Mouse (Mus musculus) embryonic facial prominence, embryonic 15.5 days (tissue): ENCODE measurements around the gene Metap2. TPM values are rescaled to one million over a fixed set of nuclear protein-coding genes. Genes with fewer than 3 reads are reported as not detected.
A peak's percentile ranks its signal among the peaks of the same experiment; 100 is the strongest.
"Not testable (repeated sequence)": the region's sequence is repeated elsewhere in the genome, so short reads cannot be mapped to it uniquely, and the experiment has no call there.

Experiments used
- ATAC-seq: fragments of 200-750 bp; cut with Nextera tagmentation; 2 replicates; pipeline ENCODE4 v1.8.0; 2017; ENCODE audit warnings: low read depth, moderate TSS enrichment; ENCODE audit not compliant: insufficient number of reproducible peaks, low FRiP score, low TSS enrichment
- H3K27ac ChIP-seq: fragments of 300-500 bp; sonication (generic); replicated peaks from 2 replicates; pipeline ENCODE4 v1.5.1; 2015; ENCODE audit warnings: mild to moderate bottlenecking, inconsistent platforms
- H3K27me3 ChIP-seq: fragments of 300-500 bp; sonication (generic); 2 replicates; pipeline ENCODE4 v1.6.1; 2015; ENCODE audit warnings: inconsistent platforms
- H3K36me3 ChIP-seq: fragments of 300-500 bp; sonication (generic); 2 replicates; pipeline ENCODE4 v1.6.1; 2015; ENCODE audit warnings: mild to moderate bottlenecking, inconsistent platforms
- H3K4me1 ChIP-seq: fragments of 300-500 bp; sonication (generic); 2 replicates; pipeline ENCODE4 v1.6.1; 2015; ENCODE audit warnings: inconsistent platforms
- H3K4me2 ChIP-seq: fragments of 300-500 bp; sonication (generic); replicated peaks from 2 replicates; pipeline ENCODE4 v1.6.1; 2015; ENCODE audit warnings: mild to moderate bottlenecking, inconsistent platforms
- H3K4me3 ChIP-seq: fragments of 300-500 bp; sonication (generic); replicated peaks from 2 replicates; pipeline ENCODE4 v1.5.1; 2015; ENCODE audit warnings: mild to moderate bottlenecking, inconsistent platforms
- H3K9ac ChIP-seq: fragments of 300-500 bp; sonication (generic); 2 replicates; pipeline ENCODE4 v1.6.1; 2015; ENCODE audit warnings: inconsistent platforms
- H3K9me3 ChIP-seq: fragments of 300-500 bp; sonication (generic); replicated peaks from 2 replicates; pipeline ENCODE4 v1.6.1; 2016; ENCODE audit warnings: inconsistent platforms
- WGBS: fragments of 180-500 bp; shearing (Covaris S2); methylation state at CpG from one replicate; pipeline ENCODE4 v1.1.7; 2015; 5-methylcytosine and 5-hydroxymethylcytosine counted together
- polyA plus RNA-seq: library from polyadenylated mRNA; unstranded; fragments of >200 nt; fragmentation: Nextera tagmentation; extraction: Ambion mirVana; gene quantifications from 2 replicates; pipeline ENCODE4 v1.2.1, GENCODE M21; 2015

Metap2 gene
- polyA plus RNA-seq, 1 experiment from 2014 or later, result 174 TPM

DNA sequence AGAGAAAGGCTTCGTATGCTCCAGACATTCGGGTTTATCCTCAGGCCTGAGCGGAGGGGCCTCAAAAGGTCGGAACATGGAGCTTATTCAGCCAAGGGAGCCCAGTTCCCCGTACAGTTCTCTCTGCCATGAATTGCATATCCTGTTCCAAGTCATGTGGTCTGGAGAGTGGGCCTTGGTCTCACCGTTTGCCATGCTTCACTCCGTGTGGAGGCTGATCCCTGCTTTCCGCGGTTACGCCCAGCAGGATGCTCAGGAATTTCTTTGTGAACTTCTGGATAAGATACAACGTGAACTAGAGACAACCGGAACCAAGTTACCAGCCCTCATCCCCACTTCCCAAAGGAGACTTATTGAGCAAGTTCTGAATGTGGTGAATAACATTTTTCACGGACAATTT is 50.2 kb downstream of the Metap2 start:
- Histone ChIP-seq H3K27me3 (no peaks in the 10 kb centered on the region), H3K4me1 (no peaks in the 10 kb centered on the region), H3K9me3 (0 out of 2 replicates have a peak, but pooled peaks cover 9% of the 10 kb centered on the region), H3K36me3 (peaks cover 5% of the 10 kb centered on the region; the same call in 1 of the 2 replicates), H3K4me3 (no peak overlapping the region), H3K9ac (no peak overlapping the region), H3K4me2 (no peak overlapping the region), H3K27ac (no peak overlapping the region)
- no peak for ATAC-seq
- 93% methylated on average over 13 of the region's 13 CpGs for WGBS

DNA sequence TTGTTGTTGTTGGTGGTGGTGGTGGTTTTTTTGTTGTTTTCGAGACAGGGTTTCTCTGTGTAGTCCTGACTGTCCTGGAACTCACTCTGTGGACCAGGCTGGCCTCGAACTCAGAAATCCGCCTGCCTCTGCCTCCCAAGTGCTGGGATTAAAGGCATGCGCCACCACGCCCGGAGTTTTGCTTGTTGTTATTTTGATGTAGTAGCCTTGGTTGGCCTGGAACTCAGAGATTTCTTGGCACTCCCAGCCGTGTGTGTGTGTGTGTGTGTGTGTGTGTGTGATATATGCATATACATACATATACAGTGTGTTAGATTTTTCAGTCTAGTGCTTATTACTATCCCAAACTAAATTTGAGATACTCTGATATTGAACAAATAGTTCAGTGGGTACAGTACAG is 61.8 kb downstream of the Metap2 start:
- H3K27ac ChIP-seq, H3K4me3 ChIP-seq: not testable (repeated sequence)
- H3K27me3 ChIP-seq, result peaks cover 40% of the 10 kb centered on the region

DNA sequence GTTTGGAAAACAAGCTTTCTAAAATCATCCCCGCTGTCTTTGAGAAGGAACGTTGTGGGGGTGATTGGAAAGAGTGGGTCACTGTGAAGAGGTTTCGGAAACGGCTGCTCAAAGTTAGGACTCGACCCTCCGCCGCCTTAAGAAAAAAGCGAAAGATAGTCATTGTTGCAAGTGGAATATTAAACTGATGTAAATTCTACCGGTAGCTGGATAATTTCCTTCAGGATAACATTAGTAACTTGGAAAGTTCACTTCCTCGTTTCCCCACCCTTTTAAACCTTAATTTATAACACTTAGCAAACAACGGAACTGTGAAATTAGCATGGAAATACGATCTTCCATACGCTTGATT is 62.5 kb downstream of the Metap2 start:
- ATAC-seq, result no peak
- H3K27me3 ChIP-seq, result peaks cover 40% of the 10 kb centered on the region
- H3K4me3 ChIP-seq, result peak overlapping the region; percentile 69

More for the DNA sequence above, 61.8 kb downstream of the Metap2 start:
- WGBS, result 88% methylated on average over 7 of the region's 7 CpGs
- not testable (repeated sequence) for ATAC-seq, H3K4me2 ChIP-seq, H3K9ac ChIP-seq, H3K36me3 ChIP-seq, H3K9me3 ChIP-seq
- H3K4me1 ChIP-seq, result peaks cover 22% of the 10 kb centered on the region

DNA sequence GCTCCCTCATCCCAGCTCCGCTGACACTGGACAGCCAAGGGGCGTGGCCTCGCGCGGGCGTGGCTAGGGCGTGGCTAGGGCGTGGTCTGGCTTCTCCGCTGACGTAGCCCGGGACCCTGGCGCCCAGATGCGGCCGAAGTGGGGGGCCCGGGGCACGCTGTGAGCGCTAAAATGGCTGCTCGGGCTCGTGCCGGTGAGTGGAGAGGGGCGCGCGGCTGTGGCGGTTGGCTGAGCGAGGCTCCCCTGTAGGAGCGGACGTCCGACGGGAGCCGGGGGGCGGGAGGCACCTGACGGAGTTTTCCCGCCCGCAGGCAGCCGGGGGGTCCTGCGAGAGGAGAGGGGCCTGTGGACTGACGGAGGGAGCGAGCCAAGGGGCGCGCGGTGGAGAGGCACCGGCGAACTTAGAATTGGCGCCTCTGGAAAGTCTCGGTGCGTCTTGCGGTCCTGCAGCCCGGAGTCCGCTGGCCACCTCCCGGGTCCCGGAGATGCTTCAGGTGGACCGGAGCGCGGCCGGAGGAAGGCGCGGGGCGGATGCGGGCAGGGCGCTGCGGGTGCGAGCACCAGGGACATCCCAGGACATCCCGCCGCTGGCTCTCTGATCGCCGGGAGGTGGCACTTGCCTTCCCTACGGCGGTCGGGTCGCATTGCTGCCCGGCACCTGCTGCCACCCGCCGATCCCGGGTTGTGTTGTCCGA is 63.0 kb downstream of the Metap2 start:
- Histone ChIP-seq H3K36me3 (no peaks in the 10 kb centered on the region), H3K4me1 (peaks cover 22% of the 10 kb centered on the region), H3K4me2 (peak overlapping the region; percentile 99), H3K4me3 (peak overlapping the region; percentile 69), H3K27ac (no peak overlapping the region), H3K27me3 (peaks cover 40% of the 10 kb centered on the region), H3K9ac (peak overlapping the region; percentile 44), H3K9me3 (no peaks in the 10 kb centered on the region)
- under 1% methylated on average over 75 of the region's 75 CpGs for WGBS
- peak; percentile 85; the same call in 1 of the 2 replicates for ATAC-seq

More for the DNA sequence above, 62.5 kb downstream of the Metap2 start:
- H3K4me2 ChIP-seq, result peak overlapping the region; percentile 99
- H3K9me3 ChIP-seq, result no peaks in the 10 kb centered on the region
- peak overlapping the region; percentile 44; the same call in 1 of the 2 replicates for H3K9ac ChIP-seq
- H3K27ac ChIP-seq, result no peak overlapping the region
- WGBS, result 4% methylated on average over 13 of the region's 13 CpGs
- peaks cover 22% of the 10 kb centered on the region for H3K4me1 ChIP-seq
- H3K36me3 ChIP-seq, result no peaks in the 10 kb centered on the region

DNA sequence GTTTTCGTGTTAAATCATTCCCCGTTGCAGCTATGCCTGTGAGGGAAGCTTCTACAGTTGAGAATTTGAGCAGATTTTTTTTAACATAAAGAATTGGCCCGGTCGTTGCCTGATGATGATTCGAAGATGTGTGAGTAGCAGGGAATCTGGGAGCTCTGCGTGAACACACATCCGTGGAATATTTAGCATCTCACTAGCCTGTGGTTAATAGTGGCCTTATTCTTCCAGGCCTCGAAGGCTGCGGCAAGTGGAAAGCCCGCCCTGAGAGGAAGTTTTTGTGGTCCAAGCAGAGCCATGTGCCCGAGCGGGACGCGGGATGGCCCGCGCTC is 63.6 kb downstream of the Metap2 start:
- peaks cover 40% of the 10 kb centered on the region for H3K27me3 ChIP-seq
- 0 out of 2 replicates have a peak, but pooled peaks have one; percentile 39 for ATAC-seq
- peak overlapping the region; percentile 44 for H3K9ac ChIP-seq

DNA sequence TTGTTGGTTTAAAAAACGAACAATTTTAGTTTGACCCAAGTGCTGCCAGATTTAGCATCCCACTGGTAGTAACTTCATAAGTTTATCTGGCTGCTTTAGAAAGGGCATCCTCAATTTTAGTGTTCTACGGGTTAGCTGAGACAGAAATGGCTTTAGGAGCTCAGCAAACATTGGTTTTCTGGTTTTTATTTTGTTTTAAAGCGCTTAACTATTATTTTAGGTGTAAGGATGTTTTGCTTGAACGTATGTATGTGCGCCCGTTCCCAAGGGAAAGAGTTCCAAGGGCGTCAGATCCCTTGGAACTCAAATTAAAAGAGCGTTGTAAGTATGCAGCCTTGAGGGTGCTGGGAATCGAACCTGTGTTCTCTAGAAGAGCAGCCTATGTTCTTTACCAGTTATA is 64.1 kb downstream of the Metap2 start:
- Histone ChIP-seq H3K27me3 (peaks cover 40% of the 10 kb centered on the region), H3K4me1 (peaks cover 22% of the 10 kb centered on the region), H3K9me3 (no peaks in the 10 kb centered on the region), H3K36me3 (no peaks in the 10 kb centered on the region), H3K4me3 (peak overlapping the region; percentile 69; the same call in 1 of the 2 replicates), H3K27ac (no peak overlapping the region), H3K9ac (no peak overlapping the region), H3K4me2 (peak overlapping the region; percentile 99)
- 28% methylated on average over 9 of the region's 9 CpGs for WGBS
- no peak for ATAC-seq

More for the DNA sequence above, 63.6 kb downstream of the Metap2 start:
- Histone ChIP-seq H3K4me1 (peaks cover 22% of the 10 kb centered on the region), H3K4me3 (peak overlapping the region; percentile 69), H3K9me3 (no peaks in the 10 kb centered on the region), H3K27ac (no peak overlapping the region), H3K4me2 (peak overlapping the region; percentile 99), H3K36me3 (no peaks in the 10 kb centered on the region)
- 1% methylated on average over 16 of the region's 16 CpGs for WGBS

DNA sequence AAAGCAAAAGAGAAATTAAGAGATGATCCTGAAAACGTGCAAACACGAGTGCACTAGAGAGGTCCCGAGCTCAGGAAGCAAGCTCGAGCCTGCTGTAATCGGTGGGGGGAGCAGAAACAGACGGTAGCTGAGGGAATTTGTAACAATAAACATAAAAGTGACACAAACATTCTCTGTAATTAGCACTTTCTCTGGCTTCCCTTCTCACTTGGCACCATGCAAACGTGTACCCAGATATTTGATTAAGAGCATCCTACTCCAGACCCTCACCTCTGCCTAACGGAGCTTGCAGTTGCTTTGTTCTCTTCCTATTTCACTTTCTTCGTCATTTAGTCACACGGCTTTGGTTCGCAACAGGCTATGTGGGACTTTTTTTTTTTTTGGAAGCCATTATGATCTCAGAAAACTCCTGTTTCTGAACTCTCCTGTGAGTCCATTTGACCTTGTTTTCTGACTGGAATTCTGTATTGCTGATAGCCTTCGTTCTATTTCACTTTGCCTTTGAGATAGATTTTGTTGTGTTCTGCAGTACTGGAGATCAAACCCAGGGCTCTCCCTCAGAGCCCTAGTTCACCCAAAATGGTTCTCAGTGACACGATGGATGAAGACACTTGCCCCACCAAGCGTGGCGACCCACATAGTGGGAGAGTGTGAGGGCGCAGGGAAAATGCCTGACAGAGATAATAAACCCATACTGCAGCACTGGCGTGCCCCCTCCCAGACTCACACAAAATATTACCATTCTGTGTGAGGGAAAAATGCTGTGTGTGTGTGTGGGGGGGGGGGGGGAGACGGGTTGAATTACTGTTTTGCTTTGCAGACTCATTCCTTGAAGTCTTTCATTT is 64.9 kb downstream of the Metap2 start:
- no peaks in the 10 kb centered on the region for H3K36me3 ChIP-seq
- H3K27ac ChIP-seq, result no peak overlapping the region
- H3K9me3 ChIP-seq, result no peaks in the 10 kb centered on the region
- peaks cover 40% of the 10 kb centered on the region for H3K27me3 ChIP-seq
- H3K4me1 ChIP-seq, result peaks cover 22% of the 10 kb centered on the region
- H3K4me2 ChIP-seq, result peak overlapping the region; percentile 23
- peak overlapping the region; percentile 11 for H3K4me3 ChIP-seq
- H3K9ac ChIP-seq, result no peak overlapping the region
- no peak for ATAC-seq
- 9% methylated on average over 18 of the region's 18 CpGs for WGBS

DNA sequence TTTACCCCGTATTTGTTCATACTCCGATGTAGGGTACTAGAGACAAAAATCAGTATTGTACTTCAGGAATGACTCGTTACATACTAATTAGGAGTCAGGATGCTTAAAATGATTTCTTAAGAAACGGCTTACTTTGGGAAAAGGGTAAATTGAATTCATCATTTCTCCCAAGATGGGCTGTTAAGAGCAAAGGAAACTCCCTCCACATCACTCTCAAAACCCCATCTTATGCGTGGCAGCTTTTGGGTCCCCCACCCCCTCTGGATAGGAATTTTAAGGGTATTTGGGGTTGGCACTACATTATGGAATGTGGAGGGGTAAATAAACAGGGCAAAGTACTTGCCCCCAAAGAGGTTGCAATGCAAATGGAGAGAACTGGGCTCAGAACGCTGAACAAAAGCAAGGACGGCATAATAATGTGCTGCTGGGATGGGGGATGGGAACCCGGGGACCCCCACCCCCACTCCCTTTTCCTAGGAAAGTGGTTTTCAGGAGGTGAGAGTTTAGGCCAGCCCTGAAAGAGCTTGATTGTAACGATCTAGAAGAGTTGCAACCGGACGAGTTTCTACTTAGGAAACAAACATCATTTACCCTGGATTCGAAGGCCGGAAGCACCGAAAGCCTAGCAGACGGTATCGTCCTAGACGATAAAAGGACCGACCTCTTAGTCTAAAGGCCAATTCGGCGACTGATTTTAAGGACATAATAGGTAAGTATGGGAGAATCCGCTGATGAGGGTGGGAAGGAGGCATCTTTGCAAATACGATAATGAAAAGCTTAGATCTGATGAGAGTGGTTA is 65.8 kb downstream of the Metap2 start, which contains the start of gene Usp44:
TSS of gene Usp44 (plus strand) at position 625 of the 799 bp plus-strand sequence.
- Histone ChIP-seq H3K4me3 (peak within 1 kb of the TSS; percentile 11), H3K9me3 (no peaks in the 10 kb centered on the region), H3K4me2 (peak within 1 kb of the TSS; percentile 23), H3K27ac (no peak within 1 kb of the TSS), H3K36me3 (no peaks in the 10 kb centered on the region), H3K9ac (no peak within 1 kb of the TSS), H3K27me3 (peaks cover 36% of the 10 kb centered on the region), H3K4me1 (peaks cover 22% of the 10 kb centered on the region)
- WGBS, result 14% methylated on average over 22 of the region's 22 CpGs
- no peak for ATAC-seq

DNA sequence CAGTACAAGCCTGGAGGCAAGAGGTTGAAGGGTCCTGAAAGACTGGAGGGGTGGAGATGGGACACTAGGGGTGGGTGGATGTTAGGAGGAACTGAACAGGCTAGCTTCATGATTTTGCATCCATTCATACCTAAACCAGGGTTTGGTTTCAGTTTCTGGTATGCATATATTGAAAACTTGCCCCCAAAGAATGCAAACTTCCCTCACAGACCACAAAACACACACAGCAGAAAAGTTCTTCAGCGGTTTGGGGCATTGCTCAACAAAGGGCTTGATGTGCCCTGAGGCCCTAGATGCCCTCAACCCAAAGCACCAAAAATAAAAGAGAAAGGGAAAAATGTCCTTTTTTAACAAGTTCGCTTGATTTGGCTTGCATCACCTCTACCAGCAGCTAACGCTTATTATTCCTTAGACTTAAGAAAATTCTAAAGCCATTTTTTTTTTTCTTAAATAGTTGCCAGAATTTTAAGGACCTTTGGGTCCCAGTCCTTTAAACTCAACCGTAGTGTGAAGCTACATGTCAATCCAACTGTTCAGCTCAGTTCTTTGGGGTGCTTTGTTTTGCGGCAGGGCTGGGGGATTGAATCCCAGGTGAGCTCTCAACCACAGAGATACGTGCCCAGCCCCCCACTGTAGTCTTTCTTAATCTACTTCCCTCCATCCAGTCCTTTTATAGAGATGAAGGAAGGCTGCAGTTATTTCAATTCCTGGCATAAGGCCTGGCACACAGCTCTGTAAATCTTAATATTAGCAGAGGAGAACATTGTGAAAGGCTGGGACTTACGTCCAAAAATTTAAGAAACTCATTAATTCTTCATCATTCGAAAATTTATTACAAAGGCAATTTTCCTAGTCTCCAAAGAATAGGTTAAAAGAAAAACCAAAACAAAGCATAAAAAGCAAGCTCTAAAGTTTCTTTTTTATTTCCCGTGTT is 66.7 kb downstream of the Metap2 start:
- Histone ChIP-seq H3K27me3 (peaks cover 36% of the 10 kb centered on the region), H3K36me3 (no peaks in the 10 kb centered on the region), H3K9me3 (no peaks in the 10 kb centered on the region), H3K4me2 (no peak overlapping the region), H3K9ac (no peak overlapping the region), H3K4me1 (peaks cover 22% of the 10 kb centered on the region), H3K4me3 (no peak overlapping the region), H3K27ac (no peak overlapping the region)
- no peak for ATAC-seq
- WGBS, result 32% methylated on average over 9 of the region's 9 CpGs

DNA sequence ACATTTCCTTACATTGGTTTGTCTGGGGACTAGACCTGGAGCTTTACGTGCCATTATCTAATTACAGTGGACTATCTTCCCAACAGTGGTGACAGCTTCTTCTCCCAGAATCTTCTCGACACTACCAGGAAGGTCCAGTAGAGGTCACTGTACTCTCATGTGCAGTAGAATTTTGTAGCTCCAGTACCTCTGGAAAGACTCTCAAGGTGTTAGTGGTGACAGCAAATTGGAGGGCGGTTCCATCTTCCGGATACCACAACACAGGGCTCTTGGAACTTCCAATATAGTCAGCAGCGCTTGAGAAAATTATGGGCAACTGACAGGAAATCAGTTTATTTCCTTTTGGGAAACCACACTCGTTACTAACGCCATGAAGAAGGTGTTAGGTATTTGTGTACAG is 78.2 kb downstream of the Metap2 start:
- no peak overlapping the region for H3K4me2 ChIP-seq
- H3K9ac ChIP-seq, result no peak overlapping the region
- no peaks in the 10 kb centered on the region for H3K36me3 ChIP-seq
- peaks cover 9% of the 10 kb centered on the region; the same call in 1 of the 2 replicates for H3K27me3 ChIP-seq
- H3K9me3 ChIP-seq, result no peaks in the 10 kb centered on the region
- no peak overlapping the region for H3K27ac ChIP-seq
- peaks cover under 1% of the 10 kb centered on the region; the same call in 1 of the 2 replicates for H3K4me1 ChIP-seq
- ATAC-seq, result no peak
- H3K4me3 ChIP-seq, result no peak overlapping the region
- WGBS, result 29% methylated on average over 7 of the region's 7 CpGs
